Mouse (Mus musculus): ENCODE measurements around the gene Klhl7.

DNA sequence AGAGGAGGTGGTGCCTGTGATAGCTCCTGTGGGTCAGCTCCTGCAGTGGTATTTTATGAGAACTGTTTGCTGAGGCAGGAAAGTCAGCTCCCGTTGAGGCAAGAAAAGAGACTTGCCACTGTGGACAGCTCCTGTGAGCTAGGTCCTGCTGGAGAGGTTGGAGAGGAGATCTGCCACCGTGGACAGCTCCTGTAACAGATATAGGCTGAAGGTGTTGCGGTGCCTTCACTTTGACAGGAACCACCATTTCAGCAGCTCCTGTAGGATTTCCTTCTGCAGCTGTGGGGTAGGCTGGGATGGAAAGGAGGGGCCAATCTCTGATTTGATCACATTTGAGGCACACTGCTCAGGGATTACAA, 7.3 kb downstream of the Klhl7 start:
- TF ChIP-seq FLI1 (IDR thresholded peaks at IDR 0.05; ENCODE audit: low read length) (no peak), GATA1 (IDR thresholded peaks at IDR 0.05; ENCODE audit: borderline replicate concordance, low read length) (no peak)
